Mouse (Mus musculus) myocyte (in vitro differentiated cells): ENCODE data around the gene Nat10. TPM values are rescaled to one million over a fixed set of nuclear protein-coding genes. Genes with fewer than 3 reads are reported as not detected.

Experiments used
- H3K27me3 ChIP-seq: one replicate; pipeline ENCODE4 v1.6.1; 2011; ENCODE audit not compliant: control insufficient read depth, insufficient read depth, insufficient read length
- H3K36me3 ChIP-seq: one replicate; pipeline ENCODE4 v1.6.1; 2011; ENCODE audit not compliant: control insufficient read depth, insufficient read depth
- H3K4me2 ChIP-seq: one replicate; pipeline ENCODE4 v1.6.1; 2011; ENCODE audit warnings: low read depth, control low read depth
- H3K4me3 ChIP-seq: one replicate; pipeline ENCODE4 v1.5.1; 2011; ENCODE audit warnings: mild to moderate bottlenecking, control low read depth, moderate library complexity
- H3K79me2 ChIP-seq: one replicate; pipeline ENCODE4 v1.6.1; 2011; ENCODE audit not compliant: control insufficient read depth, insufficient read depth
- H3ac ChIP-seq: one replicate; pipeline ENCODE4 v1.6.1; 2011; ENCODE audit not compliant: control insufficient read depth, insufficient read length
- CEBPB ChIP-seq: IDR thresholded peaks from 2 replicates; pipeline ENCODE4 v1.6.1; 2011; ENCODE audit warnings: mild to moderate bottlenecking, moderate library complexity; ENCODE audit not compliant: poor library complexity, insufficient read depth, severe bottlenecking
- E2F4 ChIP-seq: IDR thresholded peaks from one replicate; pipeline ENCODE4 v1.6.1; 2011; ENCODE audit warnings: mild to moderate bottlenecking, control low read depth, moderate library complexity; ENCODE audit not compliant: insufficient read depth
- MAX ChIP-seq: IDR thresholded peaks from one replicate; pipeline ENCODE4 v1.6.1; 2011; ENCODE audit warnings: low read depth, mild to moderate bottlenecking, control low read depth
- MYOD1 ChIP-seq, 3 experiments: IDR thresholded peaks; one replicate each; pipeline ENCODE4 v1.6.1; 2011; ENCODE audit warnings: control low read depth in 2 of 3, low read depth in 2 of 3, mild to moderate bottlenecking in 2 of 3, moderate library complexity in 1 of 3; ENCODE audit not compliant: insufficient read length in 2 of 3, control insufficient read depth in 1 of 3
- MYOG ChIP-seq, 3 experiments: IDR thresholded peaks; one replicate each; pipeline ENCODE4 v1.6.1; 2011; ENCODE audit warnings: control low read depth in 2 of 3, low read depth in 2 of 3, mild to moderate bottlenecking in 2 of 3; ENCODE audit not compliant: insufficient read length in 2 of 3, control insufficient read depth in 1 of 3, insufficient read depth in 1 of 3
- POLR2A ChIP-seq: IDR thresholded peaks from one replicate; pipeline ENCODE4 v1.6.1; 2011; ENCODE audit warnings: low read depth, mild to moderate bottlenecking, control low read depth, moderate library complexity; ENCODE audit not compliant: insufficient read length
- POLR2AphosphoS2 ChIP-seq: IDR thresholded peaks from one replicate; pipeline ENCODE4 v1.6.1; 2011; ENCODE audit warnings: low read depth, control low read depth; ENCODE audit not compliant: insufficient read length
- REST ChIP-seq: IDR thresholded peaks from one replicate; pipeline ENCODE4 v1.6.1; 2011; ENCODE audit warnings: mild to moderate bottlenecking, control low read depth, moderate library complexity; ENCODE audit not compliant: insufficient read depth, insufficient read length
- SRF ChIP-seq: IDR thresholded peaks from one replicate; pipeline ENCODE4 v1.6.1; 2011; ENCODE audit warnings: low read depth; ENCODE audit not compliant: control insufficient read depth, insufficient read length
- TCF12 ChIP-seq: IDR thresholded peaks from one replicate; pipeline ENCODE4 v1.6.1; 2011; ENCODE audit warnings: mild to moderate bottlenecking, control low read depth; ENCODE audit not compliant: poor library complexity, insufficient read depth, severe bottlenecking
- TCF3 ChIP-seq: IDR thresholded peaks from one replicate; pipeline ENCODE4 v1.6.1; 2011; ENCODE audit warnings: low read depth, control low read depth; ENCODE audit not compliant: insufficient read length
- USF1 ChIP-seq: IDR thresholded peaks from one replicate; pipeline ENCODE4 v1.6.1; 2011; ENCODE audit warnings: low read depth, mild to moderate bottlenecking, control low read depth, moderate library complexity
- polyA plus RNA-seq: library from polyadenylated mRNA; unstranded; fragments of >200 nt; fragmentation: generic; extraction: Trizol; gene quantifications from one replicate; pipeline ENCODE4 v1.2.1, GENCODE M21; 2012; ENCODE audit warnings: missing spikeins

Gene Nat10
- polyA plus RNA-seq, 1 experiment, result 20.6 TPM

DNA sequence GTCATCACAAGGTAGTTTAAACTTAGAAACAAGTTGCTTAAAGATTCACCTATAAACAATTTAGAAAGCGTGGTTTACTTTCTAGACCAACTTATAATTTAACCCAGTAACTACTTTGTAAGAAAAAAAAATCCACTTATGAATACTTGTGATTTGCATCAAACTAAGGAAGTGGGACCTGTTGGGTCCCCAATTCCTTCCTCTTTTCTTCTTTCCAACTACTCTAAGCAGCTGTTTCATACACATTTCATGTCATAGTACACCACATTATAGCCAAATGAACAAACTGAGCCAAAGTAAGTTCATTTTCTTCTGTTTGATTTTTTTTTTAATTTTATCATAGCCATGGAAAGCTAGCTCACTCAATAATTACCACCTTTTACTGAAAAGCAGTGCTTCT, 24.7 kb upstream of the Nat10 start:
- Histone ChIP-seq H3ac (no peak overlapping the region), H3K27me3 (no peaks in the 10 kb centered on the region), H3K4me2 (no peak overlapping the region), H3K4me3 (no peak overlapping the region), H3K36me3 (peaks cover 42% of the 10 kb centered on the region), H3K79me2 (peaks cover 84% of the 10 kb centered on the region)
- no peak for TF ChIP-seq CEBPB
- TF ChIP-seq POLR2AphosphoS2, result no peak
- TF ChIP-seq MYOD1 (IDR thresholded peaks at IDR 0.05; ENCODE audit: control insufficient read depth in 1 of 3, insufficient read length in 2 of 3, low read depth in 2 of 3), result no peak
- no peak for TF ChIP-seq USF1
- TF ChIP-seq E2F4, result no peak
- TF ChIP-seq REST, result no peak
- TF ChIP-seq SRF, result no peak
- TF ChIP-seq MAX, result no peak
- TF ChIP-seq POLR2A, result no peak
- TF ChIP-seq MYOG (IDR thresholded peaks at IDR 0.05; ENCODE audit: control insufficient read depth in 1 of 3, insufficient read depth in 1 of 3, insufficient read length in 2 of 3, low read depth in 2 of 3), result no peak
- TF ChIP-seq TCF3, result no peak
- TF ChIP-seq TCF12, result no peak

DNA sequence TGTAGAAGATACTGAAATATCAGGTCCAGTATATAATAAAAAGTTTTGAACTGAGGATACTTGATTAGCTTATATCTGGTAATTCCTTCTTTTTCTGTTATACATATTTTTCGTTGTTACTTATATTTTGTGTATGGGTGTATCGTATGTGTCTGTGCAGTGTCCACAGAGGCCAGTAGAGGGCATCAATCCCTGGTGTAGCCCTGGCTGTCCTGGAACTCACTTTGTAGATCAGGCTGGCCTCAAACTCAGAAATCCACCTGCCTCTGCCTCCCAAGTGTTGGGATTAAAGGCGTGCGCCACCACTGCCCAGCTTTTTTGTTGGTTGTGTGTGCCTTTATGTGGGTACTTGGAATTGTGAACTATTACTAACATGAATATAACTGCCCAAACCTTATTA, 23.6 kb upstream of the Nat10 start:
- no peak for TF ChIP-seq POLR2AphosphoS2
- TF ChIP-seq POLR2A, result no peak
- no peak for TF ChIP-seq TCF3
- no peak for TF ChIP-seq MYOG (IDR thresholded peaks at IDR 0.05; ENCODE audit: control insufficient read depth in 1 of 3, insufficient read depth in 1 of 3, insufficient read length in 2 of 3, low read depth in 2 of 3)
- Histone ChIP-seq H3K27me3 (no peaks in the 10 kb centered on the region), H3K4me2 (no peak overlapping the region), H3K79me2 (peaks cover 73% of the 10 kb centered on the region), H3K4me3 (no peak overlapping the region), H3ac (no peak overlapping the region), H3K36me3 (peaks cover 42% of the 10 kb centered on the region)

DNA sequence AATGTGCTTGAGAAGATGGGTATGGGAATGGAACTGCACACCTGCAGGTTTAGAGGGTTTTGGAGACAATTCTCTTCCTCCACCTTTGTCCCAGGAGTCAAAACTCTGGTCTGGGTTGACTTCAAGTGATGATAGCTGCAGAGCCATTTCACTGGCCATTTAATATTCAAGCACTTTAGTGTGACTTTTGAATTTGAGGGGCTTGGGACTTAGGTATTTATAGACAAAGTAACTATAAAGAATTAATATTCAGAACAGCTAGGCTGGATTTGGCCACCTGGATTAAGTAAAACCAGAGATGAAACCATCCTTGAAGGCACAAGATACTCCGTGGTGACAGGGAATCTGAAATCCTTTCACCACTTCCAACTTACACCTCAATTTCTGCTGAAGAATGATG, 1.4 kb upstream of the Nat10 start:
- H3K4me2 ChIP-seq, result peak overlapping the region; percentile 69
- H3K27me3 ChIP-seq, result no peaks in the 10 kb centered on the region
- no peak overlapping the region for H3ac ChIP-seq
- peaks cover 16% of the 10 kb centered on the region for H3K79me2 ChIP-seq
- H3K4me3 ChIP-seq, result no peak overlapping the region
- TF ChIP-seq REST (no peak), TCF12 (no peak), SRF (no peak), CEBPB (no peak), MAX (no peak), E2F4 (no peak), USF1 (no peak), TCF3 (no peak), MYOD1 (IDR thresholded peaks at IDR 0.05; ENCODE audit: control insufficient read depth in 1 of 3, insufficient read length in 2 of 3, low read depth in 2 of 3) (no peak), POLR2A (no peak), POLR2AphosphoS2 (no peak), MYOG (IDR thresholded peaks at IDR 0.05; ENCODE audit: control insufficient read depth in 1 of 3, insufficient read depth in 1 of 3, insufficient read length in 2 of 3, low read depth in 2 of 3) (no peak)
- peaks cover 27% of the 10 kb centered on the region for H3K36me3 ChIP-seq

DNA sequence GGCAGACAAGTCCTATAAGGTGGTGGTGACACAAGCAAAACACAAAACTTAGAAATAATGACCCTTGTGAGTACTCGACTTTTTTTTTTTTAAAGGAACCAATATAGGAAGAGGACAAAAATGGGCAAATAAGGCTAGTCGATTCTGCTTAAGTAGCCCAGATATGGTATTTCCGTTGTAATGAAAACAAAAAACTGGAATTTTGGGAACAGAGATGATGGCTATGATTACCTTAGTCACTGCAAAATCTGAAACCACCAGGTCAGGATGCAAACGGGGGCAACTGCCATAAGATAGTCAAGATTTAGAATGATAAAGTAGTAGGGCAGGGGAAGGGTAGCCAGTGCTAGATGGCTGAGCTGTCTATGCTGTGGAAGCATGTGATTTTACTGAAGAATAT, 923 bp upstream of the Nat10 start:
- Histone ChIP-seq H3K36me3 (peaks cover 22% of the 10 kb centered on the region), H3K4me3 (peak overlapping the region; percentile 86), H3K79me2 (peaks cover 16% of the 10 kb centered on the region), H3ac (no peak overlapping the region), H3K27me3 (no peaks in the 10 kb centered on the region), H3K4me2 (peak overlapping the region; percentile 69)
- TF ChIP-seq POLR2AphosphoS2, result peak; percentile 76
- no peak for TF ChIP-seq TCF12

DNA sequence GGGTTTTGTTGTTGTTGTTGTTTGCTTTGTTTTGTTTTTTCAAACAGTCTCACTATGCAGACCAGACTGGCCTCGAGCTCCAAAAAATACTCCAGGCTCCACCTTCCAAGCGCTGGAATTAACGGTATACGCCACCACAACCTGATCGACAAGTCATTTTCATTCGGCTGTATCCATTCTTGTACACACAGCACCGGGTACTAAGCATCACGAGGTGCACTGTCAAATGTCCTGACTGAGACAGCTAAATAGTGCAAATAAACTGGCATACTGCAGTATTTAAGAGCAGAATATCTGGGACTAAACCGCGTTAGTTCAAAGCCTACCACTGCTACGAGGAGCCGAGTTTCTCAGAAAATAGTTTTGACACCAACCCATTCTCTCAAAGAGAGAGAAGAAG, 649 bp downstream of the Nat10 start:
- Histone ChIP-seq H3K4me3 (peak overlapping the region; percentile 86), H3K36me3 (peaks cover 14% of the 10 kb centered on the region), H3K79me2 (peaks cover 16% of the 10 kb centered on the region), H3K27me3 (no peaks in the 10 kb centered on the region), H3ac (peak overlapping the region; percentile 8), H3K4me2 (peak overlapping the region; percentile 90)
- no peak for TF ChIP-seq POLR2AphosphoS2
- TF ChIP-seq USF1, result no peak
- TF ChIP-seq TCF3, result no peak
- TF ChIP-seq MYOG (IDR thresholded peaks at IDR 0.05; ENCODE audit: control insufficient read depth in 1 of 3, insufficient read depth in 1 of 3, insufficient read length in 2 of 3, low read depth in 2 of 3), result no peak
- no peak for TF ChIP-seq SRF
- no peak for TF ChIP-seq MAX
- TF ChIP-seq TCF12, result no peak
- TF ChIP-seq MYOD1 (IDR thresholded peaks at IDR 0.05; ENCODE audit: control insufficient read depth in 1 of 3, insufficient read length in 2 of 3, low read depth in 2 of 3), result no peak
- TF ChIP-seq E2F4, result no peak
- no peak for TF ChIP-seq POLR2A
- no peak for TF ChIP-seq REST
- no peak for TF ChIP-seq CEBPB
